Mouse (Mus musculus): ENCODE data around the gene Usp4. TPM values are rescaled to one million over a fixed set of nuclear protein-coding genes. Genes with fewer than 3 reads are reported as not detected.
A peak's percentile ranks its signal among the peaks of the same experiment; 100 is the strongest.

Gene Usp4
- total and polyA plus RNA-seq, 3 experiments, result 85.4 to 128 TPM; not detected in 1

DNA sequence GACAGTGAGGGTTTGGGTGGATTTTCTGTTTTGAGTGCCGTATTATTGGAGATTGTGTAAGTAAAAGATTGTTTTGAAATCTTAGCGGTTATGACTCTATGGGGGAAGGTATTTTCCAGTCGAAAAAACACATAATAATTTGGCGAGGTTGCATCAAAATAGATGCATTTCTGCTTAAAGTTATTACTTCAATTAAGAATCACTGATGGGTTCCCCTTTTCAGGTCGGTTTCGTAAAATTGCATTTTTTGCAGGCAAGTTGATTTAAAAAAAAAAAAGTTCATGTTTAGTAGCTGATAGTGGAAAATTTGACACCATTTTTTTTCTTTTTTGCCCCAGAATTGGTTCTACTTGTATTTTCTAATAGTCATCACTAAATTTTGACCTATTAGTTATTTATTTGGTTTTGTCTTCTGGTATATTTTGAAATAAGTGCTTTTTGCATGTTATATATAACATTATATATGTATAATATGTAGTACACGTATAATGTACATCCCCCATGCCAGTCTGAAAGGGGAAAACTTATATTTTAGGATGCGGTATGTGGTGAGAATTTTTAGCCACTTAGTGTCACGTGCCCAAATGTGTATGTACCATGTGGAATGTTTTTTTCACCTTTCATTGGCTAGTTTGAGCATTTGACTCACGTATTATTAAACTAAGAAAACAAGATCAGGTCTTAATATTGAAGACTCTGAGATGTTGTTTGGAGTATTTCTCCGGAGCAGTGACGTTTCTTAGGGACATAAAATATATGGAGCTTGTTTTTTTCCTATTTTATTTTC, 40.4 kb upstream of the Usp4 start:
- Histone ChIP-seq H3K4me1 (ENCODE audit: control insufficient read depth in 1 of 2, insufficient read depth in 2 of 2, low read length in 2 of 2) (peaks cover 4 to 21% of the 10 kb centered on the region in 2 experiments; a peak in 3 of 4 replicates), H3K4me3 (ENCODE audit: control insufficient read depth in 1 of 2, insufficient read depth in 1 of 2, low read depth in 2 of 2, low read length in 2 of 2) (peak overlapping the region; percentile 87 to 98), H3K36me3 (ENCODE audit: control insufficient read depth in 1 of 2, insufficient read depth in 2 of 2, low read length in 2 of 2) (peaks cover 2 to 46% of the 10 kb centered on the region in 2 experiments; a peak in 3 of 4 replicates), H3K9ac (ENCODE audit: control insufficient read depth, low read depth, low read length, poor library complexity, severe bottlenecking) (peak overlapping the region; percentile 99), H3K27ac (ENCODE audit: control insufficient read depth, low read depth, low read length) (peak overlapping the region; percentile 90), H3K9me3 (replicated peaks; ENCODE audit: insufficient read depth, low read length) (no peaks in the 10 kb centered on the region), H3K27me3 (ENCODE audit: control insufficient read depth in 1 of 2, insufficient read depth in 2 of 2, low read length in 2 of 2) (no peaks in the 10 kb centered on the region), H3K79me2 (ENCODE audit: control insufficient read depth, insufficient read depth, low read length, poor library complexity) (peaks cover 60% of the 10 kb centered on the region)
- peak; percentile 64 for DNase-seq (ENCODE audit: low read depth, low spot score)
- TF ChIP-seq ZC3H11A (IDR thresholded peaks at IDR 0.05; ENCODE audit: low read depth, low read length), result no peak
- no peak for TF ChIP-seq POLR2AphosphoS2 (IDR thresholded peaks at IDR 0.05; ENCODE audit: low read length)
- TF ChIP-seq BHLHE40 (IDR thresholded peaks at IDR 0.05; ENCODE audit: borderline replicate concordance, low read depth, low read length), result peak; percentile 86
- peak; percentile 86 for TF ChIP-seq SIN3A (IDR thresholded peaks at IDR 0.05; ENCODE audit: low read length)
- TF ChIP-seq TBP (IDR thresholded peaks at IDR 0.05; ENCODE audit: low read depth, low read length), result no peak
- no peak for TF ChIP-seq NRF1 (IDR thresholded peaks at IDR 0.05; ENCODE audit: insufficient read depth, low read depth, low read length, poor library complexity, severe bottlenecking)
- TF ChIP-seq CHD1 (IDR thresholded peaks at IDR 0.05; ENCODE audit: low read depth, low read length), result 0 out of 2 replicates have a peak, but pooled peaks have one; percentile 41
- no peak for TF ChIP-seq TCF12 (IDR thresholded peaks at IDR 0.05; ENCODE audit: low read depth, low read length)
- TF ChIP-seq E2F4 (IDR thresholded peaks at IDR 0.05; ENCODE audit: borderline replicate concordance, low read depth, low read length), result no peak
- TF ChIP-seq RAD21 (IDR thresholded peaks at IDR 0.05; ENCODE audit: low read depth, low read length), result no peak
- TF ChIP-seq EP300 (IDR thresholded peaks at IDR 0.05; ENCODE audit: low read depth in 1 of 2, low read length in 2 of 2), result no peak
- TF ChIP-seq HCFC1 (IDR thresholded peaks at IDR 0.05; ENCODE audit: low read depth, low read length), result no peak
- no peak for TF ChIP-seq CHD2 (IDR thresholded peaks at IDR 0.05; ENCODE audit: low read length)
- TF ChIP-seq JUND (IDR thresholded peaks at IDR 0.05; ENCODE audit: low read depth, low read length), result no peak
- no peak for TF ChIP-seq ZKSCAN1 (IDR thresholded peaks at IDR 0.05; ENCODE audit: low read depth, low read length)
- no peak for TF ChIP-seq GATA1 (IDR thresholded peaks at IDR 0.05; ENCODE audit: low read depth, low read length)
- peak; percentile 33 for TF ChIP-seq ZNF384 (IDR thresholded peaks at IDR 0.05; ENCODE audit: low read depth, low read length)
- TF ChIP-seq ELF1 (IDR thresholded peaks at IDR 0.05; ENCODE audit: low read depth, low read length), result no peak
- TF ChIP-seq UBTF (IDR thresholded peaks at IDR 0.05; ENCODE audit: borderline replicate concordance, insufficient read depth, low read depth, low read length), result no peak; the same call in 1 of the 2 replicates
- no peak for TF ChIP-seq TAL1 (IDR thresholded peaks at IDR 0.05; ENCODE audit: low read length)
- peak; percentile 90 for TF ChIP-seq MXI1 (IDR thresholded peaks at IDR 0.05; ENCODE audit: low read depth, low read length)
- TF ChIP-seq GABPA (IDR thresholded peaks at IDR 0.05; ENCODE audit: low read depth, low read length), result no peak
- peak; percentile 94 for TF ChIP-seq MAX (IDR thresholded peaks at IDR 0.05; ENCODE audit: low read length)
- TF ChIP-seq MAZ (IDR thresholded peaks at IDR 0.05; ENCODE audit: low read depth, low read length), result no peak
- peak; percentile 93 for TF ChIP-seq USF1 (IDR thresholded peaks at IDR 0.05; ENCODE audit: low read depth, low read length)
- TF ChIP-seq CTCF (IDR thresholded peaks at IDR 0.05 in 2 of 3, conservative IDR thresholded peaks at IDR 0.05 in 1 of 3; ENCODE audit: control insufficient read depth in 1 of 3, insufficient read depth in 1 of 3, low read depth in 2 of 3, low read length in 3 of 3, poor library complexity in 1 of 3, severe bottlenecking in 1 of 3), result no peak
- no peak for TF ChIP-seq MYC (IDR thresholded peaks at IDR 0.05; ENCODE audit: low read depth, low read length)
- TF ChIP-seq POLR2AphosphoS5 (IDR thresholded peaks at IDR 0.05; ENCODE audit: borderline replicate concordance, low read depth, low read length), result no peak
- no peak for TF ChIP-seq ETS1 (IDR thresholded peaks at IDR 0.05; ENCODE audit: low read depth, low read length)
- peak; percentile 35 to 73; a peak in 3 of 4 replicates for TF ChIP-seq USF2 (IDR thresholded peaks at IDR 0.05; ENCODE audit: borderline replicate concordance in 1 of 2, insufficient read depth in 1 of 2, low read depth in 1 of 2, low read length in 2 of 2)
- no peak for TF ChIP-seq MAFK (IDR thresholded peaks at IDR 0.05; ENCODE audit: borderline replicate concordance, low read depth, low read length)
- no peak for TF ChIP-seq POLR2A (IDR thresholded peaks at IDR 0.05; ENCODE audit: control insufficient read depth in 1 of 2, insufficient read depth in 1 of 2, low read depth in 1 of 2, low read length in 2 of 2, poor library complexity in 1 of 2)
- TF ChIP-seq MEF2A (IDR thresholded peaks at IDR 0.05; ENCODE audit: extremely low read depth, insufficient replicate concordance, low read depth, low read length, poor library complexity, severe bottlenecking), result no peak
- no peak for TF ChIP-seq MYB (IDR thresholded peaks at IDR 0.05; ENCODE audit: low read depth, low read length)
- TF ChIP-seq RCOR1 (IDR thresholded peaks at IDR 0.05; ENCODE audit: low read depth, low read length), result no peak
- no peak for TF ChIP-seq NELFE (IDR thresholded peaks at IDR 0.05; ENCODE audit: low read depth, low read length)
